Mouse (Mus musculus) adrenal gland, postnatal 10 days (tissue): ENCODE measurements around the gene Unc5b. TPM values are rescaled to one million over a fixed set of nuclear protein-coding genes. Genes with fewer than 3 reads are reported as not detected.

ENCODE experiments used
- DNase-seq: peaks from one replicate; pipeline ENCODE4 v3.0.0; 2021; ENCODE audit warnings: mixed read lengths
- total RNA-seq, 2 experiments: library from RNA; stranded (reverse); gene quantifications; 2 replicates each; pipeline ENCODE4 v1.2.3; 2021

The Unc5b gene
- total RNA-seq, 2 experiments from 2014 or later = 14.0 to 16.1 TPM

GRCm38 (mm10) chr10:60800295-60801167 lies 30.9 kb downstream of the Unc5b start:
- DNase-seq = no peak

- DNase-seq = no peak
These were observed 33.5 kb downstream of the Unc5b start for GRCm38 (mm10) chr10:60797682-60798422.

DNA sequence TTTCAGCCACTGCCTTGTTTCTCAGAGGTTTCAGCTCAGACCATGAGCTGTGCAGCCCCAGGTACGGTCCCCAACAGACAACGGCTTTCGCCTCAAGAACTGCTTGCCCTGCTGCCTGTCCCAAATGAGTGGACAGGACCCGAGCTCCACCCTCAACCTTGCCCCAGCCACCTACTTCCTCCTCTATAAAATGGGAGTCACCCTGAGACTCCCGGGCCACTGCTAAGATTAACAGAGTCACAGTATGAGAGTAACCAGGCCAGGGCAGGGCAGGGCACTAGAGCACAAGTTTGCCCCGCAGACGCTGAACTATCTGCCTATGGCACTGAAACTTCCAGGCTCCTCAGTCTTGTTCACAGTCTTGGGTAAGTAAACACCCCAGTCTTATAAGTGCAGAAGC lies 34.9 kb downstream of the Unc5b start:
- DNase-seq = no peak

DNA sequence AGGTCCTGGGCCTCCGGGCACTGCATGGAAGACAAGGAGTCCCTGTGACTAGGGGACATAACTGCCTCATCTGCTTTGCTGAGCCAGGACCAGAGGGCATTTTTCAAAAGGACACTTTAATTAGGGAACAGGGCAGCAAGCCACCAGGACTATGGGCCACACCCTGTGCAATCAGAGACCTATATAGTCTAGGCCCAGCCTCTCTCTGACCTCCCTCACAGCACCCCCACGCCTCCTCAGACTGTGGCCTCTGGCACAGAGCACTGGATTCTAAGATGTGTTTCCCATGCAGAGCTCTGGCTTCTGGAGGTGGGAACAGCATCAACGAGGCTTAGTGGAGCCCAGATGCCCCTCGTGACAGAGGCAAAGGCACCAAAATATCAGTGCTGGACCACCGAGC lies 35.4 kb downstream of the Unc5b start:
- no peak for DNase-seq

GRCm38 (mm10) chr10:60794792-60795191 lies 36.6 kb downstream of the Unc5b start:
- DNase-seq = no peak

GRCm38 (mm10) chr10:60794374-60794773 lies 37.0 kb downstream of the Unc5b start:
- DNase-seq = no peak

DNA sequence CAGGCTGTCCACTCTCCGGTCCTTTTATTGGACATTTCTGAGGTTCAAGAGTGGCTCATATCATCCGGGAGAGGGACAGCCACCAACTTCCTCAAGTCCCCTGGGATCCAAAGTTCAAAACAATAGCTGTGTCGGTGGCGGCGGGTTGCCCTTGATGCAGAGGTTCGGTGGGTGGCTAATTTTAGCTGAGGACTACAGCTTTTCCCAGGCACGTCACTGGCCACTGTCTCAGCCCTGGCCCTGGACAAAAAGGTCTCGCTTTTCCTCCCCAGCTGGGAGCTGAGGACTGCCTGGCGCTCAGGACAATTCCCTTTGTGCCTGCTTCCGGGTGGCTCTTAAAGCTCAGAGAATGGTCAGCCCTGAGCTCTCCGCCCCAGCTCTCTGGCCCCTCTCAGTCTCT lies 38.5 kb downstream of the Unc5b start:
- no peak for DNase-seq

GRCm38 (mm10) chr10:60792365-60792764 lies 39.0 kb downstream of the Unc5b start:
- no peak for DNase-seq

- DNase-seq = no peak
These were observed 40.5 kb downstream of the Unc5b start for GRCm38 (mm10) chr10:60790912-60791311.

- DNase-seq = no peak
These were observed 43.9 kb downstream of the Unc5b start for GRCm38 (mm10) chr10:60787303-60788074.

DNA sequence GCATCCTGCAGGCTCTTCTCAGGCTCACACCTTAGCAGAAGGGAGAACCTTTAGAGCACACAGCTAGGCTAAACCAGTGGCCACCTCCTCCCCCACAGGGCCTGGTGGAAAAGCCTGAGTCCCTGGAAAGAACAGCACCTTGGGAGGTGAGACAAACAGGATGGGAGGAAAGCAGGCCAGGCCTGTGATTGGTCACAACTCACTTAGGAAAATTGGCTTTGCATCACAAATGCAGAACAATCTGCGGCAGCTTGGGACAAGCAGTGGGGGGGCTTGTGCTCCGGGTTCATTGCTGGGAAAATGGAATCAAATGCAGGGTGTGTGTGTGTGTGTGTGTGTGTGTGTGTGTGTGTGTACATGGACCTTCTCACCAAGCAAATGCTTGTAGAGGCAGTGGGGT lies 47.8 kb downstream of the Unc5b start:
- DNase-seq = no peak

GRCm38 (mm10) chr10:60779628-60780027 lies 51.8 kb downstream of the Unc5b start:
- DNase-seq = peak; percentile 88

DNA sequence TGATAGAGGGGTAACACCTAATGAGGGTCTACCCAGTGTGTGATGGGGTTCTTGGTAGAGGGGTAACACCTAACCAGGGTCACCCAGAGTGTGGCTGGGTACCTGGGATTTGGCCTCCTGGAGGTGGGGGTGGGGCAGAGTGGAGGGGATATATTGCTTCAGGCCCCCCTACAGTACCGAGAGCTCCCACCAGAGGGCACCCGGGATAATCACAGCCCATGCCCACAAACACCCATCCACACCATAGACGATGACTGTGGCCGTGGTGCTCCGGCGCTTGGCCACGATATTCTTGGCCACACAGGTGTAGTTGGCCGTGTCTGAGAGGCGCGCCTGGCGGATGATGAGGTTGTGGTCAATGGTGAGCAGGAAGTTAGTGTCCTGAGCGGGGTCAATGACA lies 52.8 kb downstream of the Unc5b start:
- DNase-seq = peak; percentile 50

- DNase-seq = no peak
These were observed 55.9 kb downstream of the Unc5b start for GRCm38 (mm10) chr10:60775473-60775872.

DNA sequence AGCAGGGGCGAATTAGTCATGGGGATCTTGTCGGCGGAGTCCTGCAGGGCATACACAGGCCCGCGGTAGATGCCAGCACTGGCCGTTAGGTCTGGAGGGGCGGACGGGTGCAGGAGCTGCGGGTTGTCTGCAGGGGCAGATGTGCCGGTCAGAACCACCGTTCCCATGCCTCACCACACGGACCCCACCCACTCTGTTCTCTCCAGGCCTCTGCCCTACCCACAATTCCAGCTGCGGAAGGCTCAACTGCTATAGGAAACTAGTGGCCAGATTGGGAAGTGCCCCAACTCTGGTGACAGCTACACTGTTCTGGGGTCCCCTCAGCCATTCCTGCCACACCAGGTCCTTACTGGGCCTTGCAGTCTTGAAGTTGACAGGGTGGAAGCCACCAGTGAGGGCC lies 56.8 kb downstream of the Unc5b start:
- DNase-seq = no peak

DNA sequence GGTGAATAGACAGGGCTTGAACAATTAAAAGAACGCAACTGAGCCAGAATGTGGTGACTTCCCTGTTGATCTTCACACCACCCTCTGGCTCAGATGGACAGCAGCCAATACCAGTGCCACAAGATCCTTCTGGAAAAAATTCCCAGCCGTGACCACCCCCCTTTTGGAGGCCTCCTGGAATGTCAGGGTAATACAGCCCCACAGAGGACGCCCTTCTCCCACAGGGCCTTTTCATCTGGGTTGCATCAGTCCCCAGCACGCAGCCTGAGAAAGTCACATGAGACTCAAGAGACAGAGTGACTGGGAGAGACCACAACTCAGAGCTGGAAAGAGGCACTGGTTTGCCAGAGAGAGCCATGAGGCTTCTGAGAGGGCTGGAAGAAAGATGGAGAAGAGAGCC lies 60.5 kb downstream of the Unc5b start:
- no peak for DNase-seq

GRCm38 (mm10) chr10:60768614-60769013 lies 62.8 kb downstream of the Unc5b start:
- no peak for DNase-seq

DNA sequence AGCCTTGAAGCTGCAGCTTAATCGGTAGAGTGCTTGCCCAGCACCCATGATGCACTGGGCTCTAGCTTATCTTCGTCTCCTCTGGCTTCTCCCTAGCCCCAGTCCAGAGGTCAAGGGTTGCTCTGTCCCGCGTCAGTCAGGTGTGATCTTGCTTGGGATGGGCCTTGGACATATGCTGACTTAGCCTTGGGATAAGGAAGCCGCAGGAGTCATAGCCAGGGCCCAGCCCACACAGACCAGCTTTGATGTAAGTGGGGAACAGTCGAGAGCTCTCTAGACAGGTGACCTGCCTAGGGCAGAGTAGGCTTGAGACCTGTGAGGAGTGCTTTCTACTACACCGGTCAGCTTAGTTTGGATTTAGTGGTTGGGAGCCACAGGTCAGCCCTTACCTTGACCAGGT lies 64.0 kb downstream of the Unc5b start:
- DNase-seq = no peak

DNA sequence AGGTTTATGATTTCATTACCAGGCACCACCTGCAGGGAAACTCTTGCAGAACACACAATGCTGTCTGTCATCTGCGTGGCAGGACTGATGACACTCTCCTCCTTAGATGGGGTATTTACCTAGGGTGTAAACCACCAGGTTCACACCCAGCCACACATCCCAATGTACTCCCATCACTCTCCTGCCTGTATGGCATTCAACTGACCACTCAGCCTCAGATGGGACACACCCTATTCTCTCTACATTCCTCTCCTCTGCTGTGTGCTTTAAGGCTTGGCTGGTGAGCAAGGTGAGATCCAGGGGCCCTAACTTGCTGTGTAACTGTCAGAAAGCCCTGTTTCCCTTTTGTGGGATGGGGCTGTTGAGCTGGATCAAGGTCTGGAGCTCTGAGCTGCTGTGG lies 69.3 kb downstream of the Unc5b start:
- DNase-seq = no peak

DNA sequence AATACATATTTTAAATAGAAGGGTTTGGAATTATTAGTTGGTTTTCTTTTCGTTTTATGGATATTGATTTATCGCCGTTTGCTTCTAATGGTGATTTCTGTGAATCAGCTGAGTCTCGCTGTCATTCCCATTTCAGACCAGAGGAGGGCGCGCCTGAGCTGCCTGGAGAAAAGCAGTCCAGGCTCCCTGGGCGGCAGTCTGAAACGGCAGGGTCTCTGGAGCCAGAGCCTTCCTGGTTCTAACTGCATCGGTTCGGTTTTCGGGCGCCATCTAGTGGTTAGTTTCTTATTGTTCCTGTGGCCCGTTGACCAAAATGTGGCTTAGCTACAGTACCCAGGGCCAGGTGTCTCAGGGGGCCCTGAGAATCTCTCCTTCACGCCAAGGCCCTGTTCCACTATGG lies 71.0 kb downstream of the Unc5b start:
- peak; percentile 94 for DNase-seq

GRCm38 (mm10) chr10:60756992-60757391 lies 74.4 kb downstream of the Unc5b start:
- peak; percentile 76 for DNase-seq

DNA sequence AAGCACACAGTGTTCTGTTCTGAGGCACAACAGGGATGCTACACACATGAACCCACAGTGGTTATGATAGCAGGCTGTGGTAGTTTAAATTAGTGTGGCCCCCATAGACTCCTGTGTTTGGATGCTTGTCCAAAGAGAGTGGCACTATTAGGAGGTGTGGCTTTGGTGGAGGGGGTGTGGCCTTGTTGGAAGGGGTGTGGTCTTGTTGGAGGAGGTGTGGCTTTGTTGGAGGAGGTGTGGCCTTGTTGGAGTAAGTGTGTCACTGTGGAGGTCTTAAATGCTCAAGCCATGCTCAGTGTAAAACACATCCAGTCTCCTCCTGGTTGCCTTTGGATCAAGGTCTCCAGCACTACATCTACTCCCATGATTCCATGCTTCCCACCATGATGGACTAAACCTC lies 75.2 kb downstream of the Unc5b start:
- no peak for DNase-seq

DNA sequence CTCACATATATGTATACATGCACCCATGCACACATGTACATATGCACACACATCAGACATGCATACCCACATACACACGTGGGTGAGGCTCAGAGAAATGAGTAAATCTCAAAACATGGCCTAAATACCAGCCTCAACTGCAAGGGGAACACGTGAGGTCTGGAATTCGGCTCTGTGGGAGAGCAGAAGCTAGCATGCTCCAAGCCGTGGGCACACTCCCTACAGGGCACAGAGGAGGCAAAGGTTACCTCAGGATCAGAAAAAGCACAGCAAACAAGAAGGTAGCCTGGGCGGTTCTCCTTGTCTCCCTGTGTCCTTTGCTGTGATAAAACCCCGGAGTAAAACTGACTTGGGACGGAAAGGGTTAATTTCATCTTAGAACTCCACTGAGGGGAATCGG lies 77.4 kb downstream of the Unc5b start:
- no peak for DNase-seq
